Mouse (Mus musculus) small intestine, adult 2 months (tissue): ENCODE data around the gene Atp1a4.
"Not testable (repeated sequence)": the region's sequence is repeated elsewhere in the genome, so short reads cannot be mapped to it uniquely, and the experiment has no call there.

Experiments used
- CTCF ChIP-seq: fragments of 200-500 bp; IDR thresholded peaks from 2 replicates; pipeline ENCODE4 v1.5.1; 2012; ENCODE audit warnings: low read depth, mild to moderate bottlenecking, control low read depth, inconsistent platforms, low read length, moderate library complexity, mixed read lengths; ENCODE audit not compliant: insufficient replicate concordance, insufficient read length; ENCODE audit errors: extremely low read depth
- POLR2A ChIP-seq: fragments of 200-500 bp; IDR thresholded peaks from 2 replicates; pipeline ENCODE4 v1.6.1; 2012; ENCODE audit warnings: low read depth, mild to moderate bottlenecking, control low read depth, inconsistent platforms, low read length, moderate library complexity

- TF ChIP-seq CTCF, POLR2A: not testable (repeated sequence)
Observed at GRCm38 (mm10) chr1:172244645-172245044, 13.6 kb downstream of the Atp1a4 start.
